Mouse (Mus musculus) fibroblast of lung, adult 2 months (primary cell): Measurements from ENCODE around the gene Pex11a.
"Not testable (repeated sequence)": the region's sequence is repeated elsewhere in the genome, so short reads cannot be mapped to it uniquely, and the experiment has no call there.

Experiments used
- DNase-seq: peaks from one replicate; pipeline ENCODE4 v3.0.0-alpha.2; 2011; ENCODE audit warnings: low read depth

The Pex11a gene

GRCm38 (mm10) chr7:79742659-79743536, at the start of gene Pex11a, which contains the start of gene Wdr93:
TSS of gene Pex11a (minus strand) at chr7:79743131.
TSS of gene Wdr93 (plus strand) at chr7:79743163.
- peak; percentile 53 for DNase-seq

- not testable (repeated sequence) for DNase-seq
These were observed 46.9 kb upstream of the Pex11a start for GRCm38 (mm10) chr7:79789812-79790211.

- DNase-seq: no peak
These were observed 43.4 kb upstream of the Pex11a start for GRCm38 (mm10) chr7:79786295-79786694.

- no peak for DNase-seq
These were observed 39.6 kb upstream of the Pex11a start for GRCm38 (mm10) chr7:79782516-79782855.

- no peak for DNase-seq
These were observed 39.0 kb upstream of the Pex11a start for GRCm38 (mm10) chr7:79781826-79782515.

- DNase-seq: no peak
These were observed 38.0 kb upstream of the Pex11a start for GRCm38 (mm10) chr7:79780647-79781626.

GRCm38 (mm10) chr7:79771561-79772512, 28.9 kb upstream of the Pex11a start:
- DNase-seq: no peak

- DNase-seq: no peak
These were observed 26.7 kb upstream of the Pex11a start for GRCm38 (mm10) chr7:79769664-79770063.

- DNase-seq: no peak
These were observed 23.1 kb upstream of the Pex11a start for GRCm38 (mm10) chr7:79765991-79766390.

GRCm38 (mm10) chr7:79762106-79762505, 19.2 kb upstream of the Pex11a start:
- DNase-seq: no peak

- DNase-seq: no peak
These were observed 18.4 kb upstream of the Pex11a start for GRCm38 (mm10) chr7:79761124-79761876.

- no peak for DNase-seq
These were observed 16.8 kb upstream of the Pex11a start for GRCm38 (mm10) chr7:79759766-79760165.

GRCm38 (mm10) chr7:79758176-79758575, 15.2 kb upstream of the Pex11a start:
- no peak for DNase-seq

GRCm38 (mm10) chr7:79756334-79756733, 13.4 kb upstream of the Pex11a start:
- DNase-seq: no peak

- DNase-seq: no peak
These were observed 6.6 kb upstream of the Pex11a start for GRCm38 (mm10) chr7:79749511-79749910.

GRCm38 (mm10) chr7:79747659-79748058, 4.7 kb upstream of the Pex11a start:
- peak; percentile 58 for DNase-seq

GRCm38 (mm10) chr7:79744585-79744984, 1.7 kb upstream of the Pex11a start:
- no peak for DNase-seq

- DNase-seq: no peak
These were observed 1.1 kb upstream of the Pex11a start for GRCm38 (mm10) chr7:79744051-79744450.

- DNase-seq: no peak
These were observed 663 bp downstream of the Pex11a start for GRCm38 (mm10) chr7:79742277-79742658.

GRCm38 (mm10) chr7:79740279-79740678, 2.7 kb downstream of the Pex11a start:
- no peak for DNase-seq
